Mouse (Mus musculus) erythroblast, embryonic 14.5 days (primary cell): ENCODE results near the gene Gm20661.

Source experiments
- GATA1 ChIP-seq: IDR thresholded peaks from 2 replicates; pipeline ENCODE4 v1.6.1; 2012; ENCODE audit warnings: low read length, inconsistent platforms, mixed read lengths
- TAL1 ChIP-seq: IDR thresholded peaks from 3 replicates; pipeline ENCODE4 v1.6.1; 2012; ENCODE audit warnings: low read length, inconsistent platforms, mixed read lengths

GRCm38 (mm10) chr9:108010385-108010784 lies 27.5 kb downstream of the Gm20661 start:
- TF ChIP-seq GATA1 (no peak), TAL1 (no peak)
